Mouse (Mus musculus) c-Kit-negative CD71-positive TER-119-positive erythroid progenitor cells, embryonic 14.5 days (primary cell): ENCODE data around the gene Cttnbp2.

ENCODE experiments used
- DNase-seq: peaks from one replicate; pipeline ENCODE4 v3.0.0-alpha.2; 2013; ENCODE audit warnings: low read depth, low spot score

Cttnbp2 gene

GRCm38 (mm10) chr6:18514480-18515352 lies at the start of gene Cttnbp2:
Gene Cttnbp2, minus strand, starts transcription at chr6:18514843.
- DNase-seq, result no peak

- DNase-seq, result no peak
These were observed 44.4 kb upstream of the Cttnbp2 start for GRCm38 (mm10) chr6:18559019-18559418.

DNA sequence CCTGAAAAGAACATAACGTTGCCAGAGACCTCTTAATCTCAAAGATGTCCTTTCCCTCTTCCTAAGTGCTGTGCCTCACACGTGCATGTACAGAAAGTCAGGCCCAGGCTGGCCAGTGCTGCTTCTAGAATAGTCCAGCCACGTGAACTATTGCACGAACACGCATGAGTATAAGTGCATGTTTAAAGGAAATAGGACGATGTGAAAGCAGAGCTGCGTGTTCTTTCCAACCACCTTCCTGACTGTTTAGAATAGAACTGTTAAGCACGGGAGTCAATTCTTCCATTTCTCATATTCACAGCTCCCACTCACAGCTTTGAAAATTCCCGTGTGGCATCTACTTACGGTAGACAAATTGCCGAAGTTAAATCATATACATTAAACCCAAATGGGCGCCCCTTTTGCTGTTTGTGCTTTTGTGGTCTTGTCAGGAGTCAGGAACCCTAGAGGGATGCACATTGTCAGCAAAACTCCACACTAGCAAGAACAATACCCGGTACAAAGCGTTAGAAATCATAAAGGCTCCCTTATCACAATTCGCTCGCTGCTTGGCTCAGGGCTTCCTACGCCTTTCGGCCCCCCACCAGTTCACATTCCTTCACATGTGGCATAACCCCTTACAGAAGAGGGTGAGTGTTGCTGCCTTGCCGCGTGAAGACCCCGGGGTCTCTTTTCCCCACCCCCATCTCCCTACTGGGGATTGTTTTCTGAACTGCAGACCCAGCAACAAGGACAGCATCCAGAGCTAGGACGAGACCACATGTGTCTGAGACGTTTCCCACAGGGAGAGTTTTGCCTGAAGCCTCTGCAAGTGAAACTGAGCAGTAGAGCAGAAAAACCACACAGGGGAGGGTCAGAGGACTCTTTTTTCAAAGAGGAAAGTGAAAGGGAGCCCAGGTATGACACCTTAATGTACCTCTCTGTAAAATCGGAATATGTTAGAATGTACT lies 33.1 kb upstream of the Cttnbp2 start:
- DNase-seq, result no peak

DNA sequence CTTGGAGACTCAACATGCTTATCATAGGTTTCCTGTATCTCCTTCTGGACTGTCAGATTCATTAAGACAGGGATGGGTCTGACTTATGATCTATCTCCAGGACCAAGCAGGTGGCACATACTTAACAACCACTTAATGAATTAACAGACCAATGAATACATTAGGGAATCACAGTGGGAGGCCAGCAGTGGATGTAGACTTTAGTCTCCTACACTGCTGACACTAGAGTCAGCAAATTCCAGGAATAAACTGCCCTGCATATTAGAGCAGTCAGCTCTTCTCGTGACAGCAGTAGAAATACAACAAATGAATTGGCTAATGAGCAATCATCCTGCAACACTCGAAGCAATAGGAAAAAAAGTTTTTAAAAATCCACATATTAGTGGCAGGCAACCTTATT lies 29.2 kb upstream of the Cttnbp2 start:
- no peak for DNase-seq

DNA sequence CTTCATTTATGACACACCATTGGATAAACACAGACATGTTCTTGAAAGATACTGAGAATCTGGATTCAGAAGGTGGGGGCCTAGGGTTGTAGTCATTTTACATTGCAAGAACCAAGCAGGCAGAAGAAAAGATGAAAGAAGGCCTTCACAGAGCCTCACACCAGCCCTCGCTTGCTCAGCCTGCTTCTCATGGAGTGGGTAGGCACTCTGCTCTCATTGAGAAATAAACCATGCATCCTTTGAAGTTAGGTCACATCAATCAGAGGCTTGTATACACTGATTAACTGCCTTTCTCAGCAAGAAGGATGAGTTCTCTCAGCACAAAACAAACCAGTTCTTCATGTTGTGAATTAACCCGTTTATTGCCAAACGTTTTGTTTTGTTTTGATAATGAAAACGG lies 25.8 kb upstream of the Cttnbp2 start:
- no peak for DNase-seq

DNA sequence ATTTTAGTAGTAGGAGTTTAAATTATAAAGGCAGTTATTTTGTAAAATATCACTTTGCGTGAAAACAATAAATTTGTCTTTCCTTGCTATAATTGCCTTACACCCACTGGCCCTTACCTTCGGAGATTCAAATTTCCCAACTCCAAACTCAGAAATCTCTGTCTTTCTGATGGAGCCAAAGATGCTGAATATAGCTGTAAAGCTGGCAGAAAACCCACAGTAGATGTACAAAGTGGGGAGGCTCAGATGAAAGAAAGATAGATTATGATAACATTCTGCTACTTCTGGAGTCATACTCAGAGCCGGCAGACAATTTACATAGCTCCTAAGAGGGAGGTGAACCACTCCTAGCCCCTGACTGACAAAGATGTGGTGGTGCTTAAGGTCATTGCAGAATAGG lies 15.8 kb upstream of the Cttnbp2 start:
- no peak for DNase-seq

GRCm38 (mm10) chr6:18517626-18518025 lies 3.0 kb upstream of the Cttnbp2 start:
- no peak for DNase-seq

DNA sequence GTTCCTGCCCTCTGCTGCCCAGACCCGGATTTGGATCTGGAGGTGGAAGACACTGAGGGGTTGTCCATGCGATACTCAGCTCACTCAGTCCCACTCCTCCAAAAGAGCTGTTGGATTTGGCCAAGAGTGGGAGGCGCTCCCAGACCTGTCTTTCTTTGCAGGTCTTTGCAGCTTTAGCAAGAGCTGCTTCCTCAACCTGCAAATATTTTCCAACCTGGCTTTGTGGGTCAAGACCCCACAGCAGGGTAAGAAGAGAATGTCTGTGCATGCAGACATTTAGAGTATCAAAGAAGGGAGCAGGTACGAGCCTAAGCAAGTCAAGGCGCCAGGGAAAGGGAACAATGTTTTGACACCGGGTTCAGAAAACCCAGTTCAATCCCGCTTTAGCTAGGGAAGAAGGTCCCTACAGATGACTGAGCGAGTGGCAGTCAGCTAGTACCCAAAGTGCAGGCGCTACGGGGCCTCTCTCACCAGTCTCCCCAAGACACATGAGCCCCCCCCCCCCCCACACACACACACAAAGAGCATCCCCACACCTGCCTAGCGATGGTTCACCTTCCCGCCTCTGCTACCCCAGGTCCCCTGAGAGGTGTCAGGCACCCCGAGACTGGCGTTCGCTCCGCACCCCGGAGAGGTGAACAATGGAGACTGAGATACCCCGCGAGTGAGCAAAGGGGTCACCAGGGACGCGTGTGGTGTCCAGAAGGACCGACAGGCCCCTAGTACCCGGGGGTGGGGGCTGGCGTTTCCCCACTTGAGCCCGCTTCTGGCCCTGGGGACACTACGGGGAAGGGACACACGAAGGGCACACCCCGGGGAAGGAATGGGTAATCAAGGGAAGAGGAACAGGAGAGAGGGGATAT lies 801 bp downstream of the Cttnbp2 start:
- DNase-seq, result no peak

DNA sequence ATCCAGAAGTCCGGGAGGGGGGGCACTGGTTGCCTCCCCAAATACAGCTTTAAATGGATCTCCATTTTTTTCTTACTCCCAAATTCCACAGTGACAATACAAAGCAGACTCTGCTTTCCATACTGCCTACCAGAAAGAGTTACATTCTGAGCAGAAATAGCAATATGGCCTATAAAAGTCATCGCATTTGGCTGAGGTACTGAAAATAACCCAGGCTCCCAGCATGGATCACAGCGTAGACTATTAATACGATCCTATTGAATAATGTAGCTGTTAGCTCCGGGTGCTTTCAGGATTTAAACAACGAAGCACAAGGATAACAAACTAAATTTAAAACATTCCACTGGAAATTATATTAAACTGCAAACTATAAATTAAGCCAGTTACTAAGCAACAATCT lies 2.8 kb downstream of the Cttnbp2 start:
- no peak for DNase-seq

DNA sequence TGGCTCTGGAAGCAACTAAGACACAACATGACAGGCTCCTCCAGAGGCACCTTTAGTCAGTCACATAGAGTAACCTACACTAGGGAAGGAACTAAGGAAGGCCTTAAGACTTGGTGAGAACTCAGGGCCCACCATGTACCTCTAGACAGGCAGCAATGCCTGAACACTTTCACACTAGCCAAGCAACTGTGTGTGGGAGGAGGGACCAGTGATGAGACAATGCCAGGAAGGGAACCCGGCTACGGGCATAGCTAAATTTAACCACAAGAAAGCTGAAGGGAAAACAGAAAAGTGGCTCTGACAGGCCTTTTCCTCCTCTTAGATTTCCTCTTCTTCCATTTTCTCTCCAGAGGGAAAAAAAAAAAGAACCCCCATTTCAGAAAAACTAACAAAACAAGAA lies 6.6 kb downstream of the Cttnbp2 start:
- no peak for DNase-seq

DNA sequence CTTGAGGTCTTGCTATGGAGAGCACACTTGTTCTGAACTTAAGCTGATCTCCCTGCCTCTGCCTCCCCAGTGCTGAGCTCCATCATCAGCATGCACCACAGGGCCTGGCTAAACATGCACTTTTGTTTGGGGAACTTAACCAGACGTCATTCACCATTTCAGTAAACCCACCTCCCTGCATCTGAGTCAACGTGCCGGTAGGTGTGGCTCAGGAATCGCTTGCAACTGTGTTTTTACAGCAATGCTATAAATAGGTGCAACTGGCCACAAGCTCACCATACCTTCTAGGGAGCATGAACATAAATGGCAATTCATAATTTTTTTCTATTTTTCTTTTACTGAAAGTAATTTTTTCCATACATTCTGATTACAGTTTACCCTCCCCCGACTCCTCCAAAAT lies 14.8 kb downstream of the Cttnbp2 start:
- DNase-seq, result no peak

- DNase-seq, result no peak
These were observed 21.7 kb downstream of the Cttnbp2 start for GRCm38 (mm10) chr6:18492977-18493376.

DNA sequence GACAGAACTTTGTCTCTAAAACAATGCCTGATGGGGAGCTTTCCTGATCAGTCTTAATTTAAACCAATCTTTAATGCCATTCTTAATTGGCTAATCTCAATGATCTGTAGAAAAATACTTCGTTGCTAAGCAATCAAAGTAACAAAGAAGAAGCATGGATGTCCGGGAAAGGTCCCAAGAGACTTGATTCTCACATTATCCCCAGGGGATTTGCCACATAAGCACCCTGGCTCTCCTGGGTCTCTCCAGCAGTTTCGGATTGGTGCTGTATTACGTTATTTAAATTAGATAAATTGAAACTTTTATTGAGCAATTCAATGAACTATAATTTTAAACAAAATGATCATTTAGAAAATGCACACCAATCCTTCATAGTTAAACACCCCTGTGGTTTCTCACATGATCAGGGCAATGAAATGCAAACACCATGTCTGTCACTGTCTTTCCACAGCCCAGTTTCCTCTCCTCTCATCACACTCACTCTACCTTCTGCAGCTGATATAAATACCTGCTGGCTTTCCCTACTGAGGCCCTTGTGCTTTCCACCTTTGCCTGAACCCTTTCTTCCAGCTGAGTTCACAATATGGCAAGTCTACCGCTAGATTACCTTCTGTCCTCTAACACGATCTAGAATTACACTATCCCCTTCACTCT lies 22.3 kb downstream of the Cttnbp2 start:
- no peak for DNase-seq

GRCm38 (mm10) chr6:18485087-18485486 lies 29.6 kb downstream of the Cttnbp2 start:
- DNase-seq, result no peak

GRCm38 (mm10) chr6:18484061-18484460 lies 30.6 kb downstream of the Cttnbp2 start:
- no peak for DNase-seq

- DNase-seq, result no peak
These were observed 32.1 kb downstream of the Cttnbp2 start for GRCm38 (mm10) chr6:18482546-18482945.

DNA sequence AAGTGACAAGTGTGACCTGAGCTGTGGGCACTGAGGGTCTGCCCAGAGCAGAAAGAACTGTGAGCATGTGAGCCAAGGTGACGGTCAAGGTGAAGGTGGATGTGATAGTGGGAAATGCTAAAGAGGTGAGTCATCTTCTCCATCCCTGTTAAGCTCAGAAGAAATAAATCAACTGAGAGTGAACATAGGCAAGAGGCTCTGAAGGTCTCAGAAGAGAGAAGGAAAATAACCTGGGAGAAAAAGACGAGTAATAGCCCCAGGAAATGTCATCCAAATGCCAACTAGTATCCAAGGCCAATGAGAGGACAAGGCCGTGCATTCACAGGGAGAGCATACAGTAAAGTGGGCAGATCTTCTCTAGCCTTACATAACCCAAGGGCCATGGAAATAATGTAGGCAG lies 32.9 kb downstream of the Cttnbp2 start:
- DNase-seq, result no peak

DNA sequence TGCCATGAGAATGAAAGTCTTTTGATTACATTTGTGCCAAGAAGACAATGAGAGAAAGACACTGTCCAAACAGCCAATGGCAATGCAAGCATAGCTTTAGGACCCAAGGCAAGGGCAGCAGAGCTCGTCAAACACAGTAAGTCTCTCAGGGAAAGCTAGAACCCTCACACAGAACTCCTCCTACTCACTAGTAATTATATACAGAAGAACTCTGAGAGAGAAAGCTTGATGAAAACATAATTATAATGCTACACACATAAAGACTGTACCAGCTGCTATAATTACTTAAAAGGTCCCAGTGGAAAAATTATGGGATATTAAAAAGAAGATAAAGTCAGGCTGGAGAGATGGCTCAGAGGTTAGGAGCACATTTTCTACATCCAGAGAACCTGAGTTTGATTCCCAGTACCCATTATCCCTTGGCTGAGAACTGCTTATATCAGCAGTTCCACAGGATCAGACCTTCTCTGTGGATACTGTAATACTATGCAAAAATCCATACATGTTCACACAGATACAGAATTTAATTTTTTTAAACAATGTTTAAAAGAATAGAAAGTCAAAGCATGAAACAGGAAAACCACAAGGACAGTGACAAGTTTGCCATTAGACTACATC lies 37.2 kb downstream of the Cttnbp2 start:
- DNase-seq, result no peak

GRCm38 (mm10) chr6:18474983-18475382 lies 39.7 kb downstream of the Cttnbp2 start:
- DNase-seq, result no peak

DNA sequence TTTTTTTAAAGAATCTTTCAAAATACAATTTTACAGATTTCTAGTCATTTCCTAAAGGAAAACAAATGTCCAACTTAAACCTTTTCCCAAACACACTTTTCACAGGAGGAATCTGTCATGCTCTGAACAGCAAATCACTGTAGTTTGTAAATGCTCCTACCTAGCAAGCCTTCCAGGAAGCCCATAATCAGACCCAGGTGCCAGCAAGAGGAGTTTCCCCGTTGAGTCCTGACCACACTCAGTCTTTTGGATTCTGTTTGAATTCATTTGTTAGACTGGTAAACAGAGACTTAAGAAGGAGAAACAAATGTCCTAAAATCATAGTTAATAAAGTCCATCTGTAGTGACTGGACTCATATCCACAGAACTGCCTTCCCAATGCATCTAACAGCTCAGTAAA lies 40.1 kb downstream of the Cttnbp2 start:
- DNase-seq, result no peak

DNA sequence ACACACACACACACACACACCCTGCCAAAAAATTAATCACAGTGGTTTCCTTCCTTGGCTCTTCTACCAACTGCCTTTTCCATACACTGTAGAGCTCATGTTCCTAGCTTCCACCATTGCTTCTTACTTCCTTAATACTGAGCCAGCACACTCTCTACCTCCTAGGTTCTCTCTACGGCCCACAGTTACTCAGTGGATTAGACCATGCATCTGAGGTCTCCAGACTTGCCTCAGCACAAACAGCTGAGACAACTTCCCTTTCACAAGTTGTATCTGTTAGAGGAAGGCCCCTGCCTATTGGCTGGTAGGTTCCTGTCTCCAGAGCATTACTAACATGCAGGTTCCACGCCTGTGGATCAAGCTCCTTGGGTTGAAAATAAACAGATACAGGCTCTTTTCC lies 45.4 kb downstream of the Cttnbp2 start:
- DNase-seq, result no peak
